Comparison of ENCODE assay signal across 9 mouse cellular contexts in genomic region chr16:33178278-33179074, GRCm38 (mm10). TPM values are rescaled to one million over a fixed set of nuclear protein-coding genes. Genes with fewer than 3 reads are reported as not detected.
DNase-seq lines count a peak whose midpoint lies in the region; ATAC-seq and TF ChIP-seq lines count a peak whose summit lies in the region.
"Had no signal": no experiment of that assay in that cellular context is flagged by ENCODE, and none has a peak within 500 bp of the region (broad histone marks: within the 10 kb centered on the region; RNA-seq: fewer than 3 reads in every experiment).

No protein-coding gene starts in this region.

- no peak for ATAC-seq in heart, embryonic 15.5 days (replicated peaks; ENCODE audit: insufficient number of reproducible peaks, insufficient read depth, low FRiP score, low read depth)

- peak overlapping the region; percentile 57 for H3K27ac ChIP-seq in heart, embryonic 15.5 days
- H3K27ac ChIP-seq: neural tube, embryonic 12.5 days had no signal

- TF ChIP-seq CTCF in lung, adult 2 months (IDR thresholded peaks at IDR 0.05; ENCODE audit: insufficient read depth, low read length) = no peak

- H3K4me2 ChIP-seq in heart, embryonic 15.5 days = peak overlapping the region; percentile 48
- H3K4me2 ChIP-seq: neural tube, embryonic 12.5 days had no signal

- H3K9me3 ChIP-seq in heart, embryonic 15.5 days (replicated peaks) = no peaks in the 10 kb centered on the region
- H3K9me3 ChIP-seq: neural tube, embryonic 12.5 days had no signal

- no peaks in the 10 kb centered on the region for H3K4me1 ChIP-seq in lung, adult 2 months (ENCODE audit: control insufficient read depth, insufficient read depth, low read length)
- H3K4me1 ChIP-seq in heart, embryonic 15.5 days (replicated peaks) = peaks cover 8% of the 10 kb centered on the region
- H3K4me1 ChIP-seq: neural tube, embryonic 12.5 days had no signal

- H3K4me3 ChIP-seq in lung, adult 2 months (replicated peaks; ENCODE audit: extremely low read depth, low read depth, low read length) = peak overlapping the region; percentile 28
- H3K4me3 ChIP-seq in heart, embryonic 15.5 days = 0 out of 2 replicates have a peak overlapping the region, but pooled peaks have one; percentile 9
- H3K4me3 ChIP-seq: erythroblast, embryonic 14.5 days; neural tube, embryonic 12.5 days had no signal

- no peak overlapping the region for H3K9ac ChIP-seq in heart, embryonic 15.5 days
- H3K9ac ChIP-seq: neural tube, embryonic 12.5 days had no signal

- WGBS in lung, adult 2 months = 51% methylated on average over 17 of the region's 17 CpGs
- 48% methylated on average over 17 of the region's 17 CpGs for WGBS in heart, embryonic 15.5 days

- H3K27me3 ChIP-seq in heart, embryonic 15.5 days = no peaks in the 10 kb centered on the region
- H3K27me3 ChIP-seq: neural tube, embryonic 12.5 days had no signal

- no peak for TF ChIP-seq POLR2A in lung, adult 2 months (IDR thresholded peaks at IDR 0.05; ENCODE audit: borderline replicate concordance, extremely low read depth, low read depth, low read length)

- intact Hi-C loops in left cerebral cortex, postnatal 36 days (cut with DNase I) = no loop called here

- no peak for DNase-seq in lung, adult 2 months
- no peak for DNase-seq in lung, postnatal 36 days
- peak; percentile 22 for DNase-seq in c-Kit-positive CD71-negative TER-119-negative erythroid progenitor cells, embryonic 14.5 days (ENCODE audit: low read depth)
- DNase-seq in left cerebral cortex, postnatal 36 days (ENCODE audit: low spot score in 2 of 2) = peak; percentile 78 to 83
- peak; percentile 71 to 87 for DNase-seq in right cerebral cortex, postnatal 36 days (ENCODE audit: low spot score in 2 of 2)
- no peak for DNase-seq in thymus, postnatal 10 days (ENCODE audit: low spot score in 2 of 2)

- no peaks in the 10 kb centered on the region for H3K36me3 ChIP-seq in heart, embryonic 15.5 days
- H3K36me3 ChIP-seq: neural tube, embryonic 12.5 days had no signal

RNA-seq across cellular contexts. Expression of gene Osbpl11, which starts 6.4 kb away (rescaled TPM):
- polyA plus RNA-seq in lung, adult 2 months (2012; rRNA removed) = 11.1 and 11.3 TPM in 2 replicates
- polyA plus RNA-seq in heart, embryonic 15.5 days (2015; fragmentation: Nextera tagmentation; extraction: Ambion mirVana) = 14.2 and 17.4 TPM in 2 replicates
- total RNA-seq in left cerebral cortex, postnatal 36 days (2021) = 10 to 100 TPM; 15.0 to 16.4 TPM

Comparison
In these comparisons a context has a peak if more than half of its experiments do, and no peak if none do; other contexts are left out.
1. DNase-seq: peak in c-Kit-positive CD71-negative TER-119-negative erythroid progenitor cells, embryonic 14.5 days (single experiment), left cerebral cortex, postnatal 36 days (2 of 2) and right cerebral cortex, postnatal 36 days (2 of 2); none in lung, adult 2 months (single experiment), lung, postnatal 36 days (single experiment) and thymus, postnatal 10 days (0 of 2).